Mouse (Mus musculus): ENCODE data around the gene Rad51b. TPM values are rescaled to one million over a fixed set of nuclear protein-coding genes. Genes with fewer than 3 reads are reported as not detected.

The Rad51b gene
- polyA plus RNA-seq, 1 experiment from 2014 or later: 7.1 TPM

GRCm38 (mm10) chr12:79574159-79575040 is 277.3 kb downstream of the Rad51b start:
- 78% methylated on average over 6 of the region's 6 CpGs for WGBS
- H3K9me3 ChIP-seq: peaks cover 12% of the 10 kb centered on the region; the same call in 1 of the 2 replicates
- no peaks in the 10 kb centered on the region for H3K36me3 ChIP-seq (replicated peaks)
- no peak overlapping the region for H3K4me3 ChIP-seq
- no peak for DNase-seq (ENCODE audit: extremely low spot score, low spot score)
- no peaks in the 10 kb centered on the region for H3K27me3 ChIP-seq (ENCODE audit: poor library complexity, severe bottlenecking)
- H3K4me1 ChIP-seq: peaks cover 9% of the 10 kb centered on the region
- 0 out of 2 replicates have a peak overlapping the region, but pooled peaks have one; percentile 12 for H3K27ac ChIP-seq

DNA sequence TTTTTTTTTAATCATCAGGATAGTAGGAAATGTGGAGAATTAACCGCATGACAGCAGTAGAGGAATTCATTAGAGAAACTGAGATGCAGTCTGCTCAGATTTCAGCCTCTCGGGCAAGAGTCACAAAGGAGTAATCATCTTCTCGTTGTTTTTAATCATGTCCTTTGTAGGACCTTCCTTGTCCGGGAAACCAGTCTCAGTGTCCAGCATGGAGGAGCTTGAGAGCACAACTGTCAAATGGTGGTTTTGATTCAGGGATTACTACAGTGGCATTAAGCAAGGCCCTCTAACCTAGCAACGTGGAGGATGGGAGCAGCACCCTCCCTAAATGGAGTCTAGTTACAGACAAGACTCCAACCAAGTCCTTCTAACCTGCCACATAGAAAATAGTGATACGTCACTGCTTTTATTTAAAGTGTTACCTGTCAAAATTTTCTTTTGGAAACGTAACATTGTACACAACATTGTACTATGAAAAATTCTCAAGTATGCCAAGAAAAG is 278.0 kb downstream of the Rad51b start:
- H3K36me3 ChIP-seq (replicated peaks): no peaks in the 10 kb centered on the region
- H3K9me3 ChIP-seq: peaks cover 8% of the 10 kb centered on the region; the same call in 1 of the 2 replicates
- no peak for DNase-seq (ENCODE audit: extremely low spot score, low spot score)
- no peak overlapping the region for H3K4me3 ChIP-seq
- 67% methylated on average over 7 of the region's 7 CpGs for WGBS
- no peak overlapping the region for H3K27ac ChIP-seq
- peaks cover 9% of the 10 kb centered on the region for H3K4me1 ChIP-seq
- H3K27me3 ChIP-seq (ENCODE audit: poor library complexity, severe bottlenecking): no peaks in the 10 kb centered on the region

DNA sequence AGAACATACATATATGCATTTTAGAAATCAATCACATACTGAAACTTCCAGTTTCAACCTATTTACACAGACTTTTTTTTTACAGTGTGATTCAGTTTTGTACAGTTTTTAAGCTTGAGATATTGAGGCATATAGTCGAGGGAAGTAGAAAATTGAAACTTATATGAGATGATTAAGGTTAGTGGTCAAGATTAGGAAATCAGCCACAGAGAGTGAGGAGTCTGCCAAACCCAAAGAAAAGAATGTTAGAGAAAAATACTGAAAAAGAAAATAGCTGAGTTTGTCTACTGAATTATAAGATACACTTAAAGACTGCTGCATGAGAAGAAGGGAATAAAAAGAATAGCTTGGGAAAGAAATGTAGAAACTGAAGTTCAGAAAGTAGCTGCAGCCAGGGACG is 280.4 kb downstream of the Rad51b start:
- Histone ChIP-seq H3K27ac (no peak overlapping the region), H3K36me3 (replicated peaks) (no peaks in the 10 kb centered on the region), H3K4me1 (peaks cover 9% of the 10 kb centered on the region), H3K4me3 (no peak overlapping the region), H3K27me3 (ENCODE audit: poor library complexity, severe bottlenecking) (no peaks in the 10 kb centered on the region), H3K9me3 (no peaks in the 10 kb centered on the region)
- DNase-seq (ENCODE audit: extremely low spot score, low spot score): no peak
- WGBS: 90% methylated on average over 2 of the region's 2 CpGs

DNA sequence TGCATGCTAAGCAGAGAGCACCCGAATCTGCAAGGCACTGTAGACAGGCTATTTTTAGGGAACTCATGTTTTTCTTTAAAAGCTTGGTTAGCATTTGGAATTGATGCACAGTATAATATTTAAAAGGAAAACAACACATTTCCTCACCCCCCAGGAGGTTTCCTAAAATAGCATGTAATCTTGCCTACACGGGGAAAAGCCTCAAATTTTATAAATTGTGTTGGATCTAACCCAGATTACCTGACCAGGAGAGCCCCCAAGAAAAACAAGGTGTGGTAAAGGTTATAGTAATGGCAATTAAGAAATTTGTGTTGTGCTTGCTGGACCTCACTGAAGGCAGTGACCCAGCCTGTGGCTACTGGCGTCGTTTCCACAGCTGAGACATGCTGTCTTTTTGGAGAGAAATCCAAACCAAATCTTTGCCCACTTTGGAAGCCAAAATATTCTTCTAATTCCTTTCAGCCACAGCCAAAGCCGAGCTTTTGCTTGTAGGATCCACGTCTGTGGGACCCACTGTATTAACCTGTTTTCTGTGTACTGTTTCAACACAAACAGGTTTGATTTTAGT is 282.0 kb downstream of the Rad51b start:
- whole genome bisulfite sequencing: 88% methylated on average over 6 of the region's 6 CpGs

GRCm38 (mm10) chr12:79579837-79580236 is 282.8 kb downstream of the Rad51b start:
- no peak overlapping the region for H3K27ac ChIP-seq
- WGBS: 92% methylated on average over 6 of the region's 6 CpGs
- DNase-seq (ENCODE audit: extremely low spot score, low spot score): no peak
- H3K27me3 ChIP-seq (ENCODE audit: poor library complexity, severe bottlenecking): no peaks in the 10 kb centered on the region
- peaks cover 4% of the 10 kb centered on the region for H3K4me1 ChIP-seq
- no peak overlapping the region for H3K4me3 ChIP-seq
- H3K36me3 ChIP-seq (replicated peaks): no peaks in the 10 kb centered on the region
- no peaks in the 10 kb centered on the region for H3K9me3 ChIP-seq

More for the DNA sequence above, 282.0 kb downstream of the Rad51b start:
- H3K27me3 ChIP-seq (ENCODE audit: poor library complexity, severe bottlenecking): no peaks in the 10 kb centered on the region
- H3K36me3 ChIP-seq (replicated peaks): no peaks in the 10 kb centered on the region
- peaks cover 9% of the 10 kb centered on the region for H3K4me1 ChIP-seq
- H3K27ac ChIP-seq: no peak overlapping the region
- H3K4me3 ChIP-seq: no peak overlapping the region
- H3K9me3 ChIP-seq: no peaks in the 10 kb centered on the region
- no peak for DNase-seq (ENCODE audit: extremely low spot score, low spot score)

DNA sequence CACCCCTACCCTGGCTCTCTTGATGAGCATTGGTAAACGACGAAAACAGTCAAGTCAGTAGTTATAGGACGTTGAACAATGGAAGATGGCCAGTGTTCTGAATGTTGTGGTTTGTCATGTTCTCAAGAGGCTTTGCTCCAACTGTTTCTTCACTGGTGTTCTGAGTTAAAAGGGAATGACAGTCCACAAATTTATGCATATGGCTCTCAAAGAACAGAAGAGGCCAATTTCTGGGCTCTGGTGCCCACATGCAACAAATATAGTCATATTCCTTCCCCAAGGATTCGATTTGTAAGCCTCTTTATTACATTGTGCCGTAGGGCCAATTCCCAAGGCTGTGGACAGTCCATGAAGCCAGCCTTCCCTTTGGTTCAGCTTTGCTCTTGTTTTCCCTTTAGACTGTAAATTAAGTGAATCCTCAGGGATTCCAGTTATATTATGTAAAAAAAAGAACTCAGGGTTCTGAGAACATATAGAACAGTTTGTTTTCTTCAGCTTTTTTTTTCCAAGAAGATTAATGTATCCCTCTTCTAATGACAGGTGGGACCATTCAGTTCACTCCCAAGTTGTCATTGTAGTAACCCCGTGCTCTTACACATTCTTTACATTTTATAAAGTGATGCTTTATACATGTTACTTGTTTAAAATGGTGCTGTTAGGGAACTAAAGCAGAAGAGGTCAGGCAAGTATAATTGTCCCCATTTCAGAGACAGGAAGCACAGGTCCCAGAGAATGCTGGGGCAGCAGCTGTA is 287.6 kb downstream of the Rad51b start:
- DNase-seq (ENCODE audit: extremely low spot score, low spot score): no peak
- no peaks in the 10 kb centered on the region for H3K4me1 ChIP-seq
- 91% methylated on average over 6 of the region's 6 CpGs for WGBS
- no peak overlapping the region for H3K27ac ChIP-seq
- no peaks in the 10 kb centered on the region for H3K36me3 ChIP-seq (replicated peaks)
- H3K27me3 ChIP-seq (ENCODE audit: poor library complexity, severe bottlenecking): no peaks in the 10 kb centered on the region
- H3K4me3 ChIP-seq: no peak overlapping the region
- H3K9me3 ChIP-seq: no peaks in the 10 kb centered on the region

DNA sequence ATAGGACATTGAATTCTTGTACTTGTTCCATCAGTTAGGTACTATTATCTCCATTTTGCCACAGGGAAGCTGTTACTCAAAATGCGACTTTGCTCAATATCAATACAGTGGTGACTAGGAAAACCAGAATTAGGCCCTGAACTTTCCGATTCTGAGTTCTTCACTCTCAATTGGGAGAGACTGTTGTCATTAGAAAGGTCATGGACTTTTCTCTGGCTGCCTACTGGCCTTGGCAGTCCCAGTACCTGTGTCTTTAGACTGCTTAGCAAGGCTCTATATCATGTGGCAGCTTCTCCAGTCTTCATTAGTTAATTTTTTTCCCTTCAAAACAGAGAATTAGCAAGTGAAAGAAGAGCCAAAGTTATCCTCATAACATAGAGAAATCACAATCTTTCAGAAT is 288.3 kb downstream of the Rad51b start:
- Histone ChIP-seq H3K9me3 (no peaks in the 10 kb centered on the region), H3K27ac (no peak overlapping the region), H3K27me3 (ENCODE audit: poor library complexity, severe bottlenecking) (no peaks in the 10 kb centered on the region), H3K36me3 (replicated peaks) (no peaks in the 10 kb centered on the region), H3K4me1 (no peaks in the 10 kb centered on the region), H3K4me3 (no peak overlapping the region)
- 96% methylated on average over 2 of the region's 2 CpGs for WGBS
- no peak for DNase-seq (ENCODE audit: extremely low spot score, low spot score)

DNA sequence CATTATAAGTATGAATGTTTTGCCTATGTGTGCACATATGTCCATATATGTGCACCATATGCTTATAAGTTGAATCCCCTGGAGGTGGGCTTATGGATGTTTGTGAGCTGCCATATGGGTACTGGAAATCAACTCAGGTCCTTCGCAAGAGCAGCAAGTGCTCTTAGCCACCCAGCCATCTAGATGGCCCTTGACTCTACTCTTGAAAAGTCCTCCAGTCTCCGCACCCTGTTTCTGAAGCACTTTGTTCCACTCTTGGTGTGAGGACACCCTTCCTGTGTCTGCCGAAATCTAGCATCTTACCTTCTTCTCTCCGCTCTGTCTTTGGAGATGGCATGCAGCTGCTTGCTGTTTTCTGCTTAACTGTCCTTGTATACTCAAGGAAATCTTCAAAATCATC is 291.7 kb downstream of the Rad51b start:
- WGBS: over 99% methylated on average over 4 of the region's 4 CpGs
- H3K4me3 ChIP-seq: no peak overlapping the region
- peaks cover 12% of the 10 kb centered on the region for H3K4me1 ChIP-seq
- H3K9me3 ChIP-seq: no peaks in the 10 kb centered on the region
- H3K27ac ChIP-seq: no peak overlapping the region
- no peaks in the 10 kb centered on the region for H3K36me3 ChIP-seq (replicated peaks)
- H3K27me3 ChIP-seq (ENCODE audit: poor library complexity, severe bottlenecking): no peaks in the 10 kb centered on the region
- no peak for DNase-seq (ENCODE audit: extremely low spot score, low spot score)

- Histone ChIP-seq H3K4me3 (no peak overlapping the region), H3K27ac (0 out of 2 replicates have a peak overlapping the region, but pooled peaks have one; percentile 36), H3K27me3 (ENCODE audit: poor library complexity, severe bottlenecking) (no peaks in the 10 kb centered on the region), H3K36me3 (replicated peaks) (no peaks in the 10 kb centered on the region), H3K4me1 (peaks cover 12% of the 10 kb centered on the region), H3K9me3 (no peaks in the 10 kb centered on the region)
- WGBS: 36% methylated on average over 4 of the region's 4 CpGs
- DNase-seq (ENCODE audit: extremely low spot score, low spot score): no peak
Observed at GRCm38 (mm10) chr12:79592206-79592605, 295.1 kb downstream of the Rad51b start.

GRCm38 (mm10) chr12:79596842-79597241 is 299.8 kb downstream of the Rad51b start:
- no peak for DNase-seq (ENCODE audit: extremely low spot score, low spot score)
- 0 out of 2 replicates have a peak, but pooled peaks cover under 1% of the 10 kb centered on the region for H3K27me3 ChIP-seq (ENCODE audit: poor library complexity, severe bottlenecking)
- no peak overlapping the region for H3K4me3 ChIP-seq
- H3K9me3 ChIP-seq: no peaks in the 10 kb centered on the region
- no peak overlapping the region for H3K27ac ChIP-seq
- peaks cover 51% of the 10 kb centered on the region for H3K4me1 ChIP-seq
- no peaks in the 10 kb centered on the region for H3K36me3 ChIP-seq (replicated peaks)

DNA sequence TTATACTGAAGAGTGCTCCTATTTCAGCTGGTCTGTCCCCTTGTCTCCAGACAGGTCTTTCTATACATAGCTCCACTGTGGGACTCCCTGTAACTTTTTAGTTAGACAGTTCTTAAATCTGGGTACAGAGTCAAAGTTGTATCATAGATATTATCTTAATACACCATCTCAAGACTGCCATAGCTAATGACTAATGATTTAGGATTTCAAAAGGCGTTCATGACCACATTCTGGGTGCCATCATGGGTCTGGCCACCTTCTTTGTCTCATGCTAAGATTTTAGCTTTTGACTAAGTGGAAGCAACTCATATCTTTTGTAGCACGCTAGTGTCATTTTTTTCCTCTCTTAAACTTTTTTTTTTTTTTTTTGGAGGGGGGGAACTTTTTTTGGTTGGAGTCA is 300.3 kb downstream of the Rad51b start:
- Histone ChIP-seq H3K36me3 (replicated peaks) (no peaks in the 10 kb centered on the region), H3K27ac (no peak overlapping the region), H3K9me3 (no peaks in the 10 kb centered on the region), H3K4me3 (no peak overlapping the region), H3K4me1 (peaks cover 51% of the 10 kb centered on the region), H3K27me3 (ENCODE audit: poor library complexity, severe bottlenecking) (0 out of 2 replicates have a peak, but pooled peaks cover 6% of the 10 kb centered on the region)
- DNase-seq (ENCODE audit: extremely low spot score, low spot score): no peak
- WGBS: 90% methylated on average over 2 of the region's 2 CpGs

DNA sequence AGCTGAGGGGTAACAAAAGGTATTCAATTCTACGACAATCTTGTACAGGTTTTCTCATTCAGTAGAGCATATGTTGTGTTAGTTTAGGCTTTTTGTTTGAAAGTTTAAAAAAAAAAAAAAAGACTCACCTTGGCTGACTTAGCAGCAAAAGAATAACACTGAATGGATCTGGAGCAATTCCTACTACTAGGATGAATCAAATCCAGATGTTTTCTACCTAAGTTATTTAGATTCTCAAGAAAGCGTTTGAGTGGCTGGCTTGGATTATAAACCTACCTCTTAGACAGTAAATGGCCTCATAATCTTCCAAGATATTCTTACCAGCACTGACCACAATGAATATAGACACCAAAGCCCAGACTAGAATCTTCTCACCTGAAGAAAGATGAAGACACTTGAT is 300.7 kb downstream of the Rad51b start:
- WGBS: 72% methylated on average over 2 of the region's 2 CpGs
- no peak for DNase-seq (ENCODE audit: extremely low spot score, low spot score)
- H3K9me3 ChIP-seq: no peaks in the 10 kb centered on the region
- peak overlapping the region; percentile 42; the same call in 1 of the 2 replicates for H3K27ac ChIP-seq
- H3K27me3 ChIP-seq (ENCODE audit: poor library complexity, severe bottlenecking): 0 out of 2 replicates have a peak, but pooled peaks cover 6% of the 10 kb centered on the region
- H3K4me1 ChIP-seq: peaks cover 51% of the 10 kb centered on the region
- no peaks in the 10 kb centered on the region for H3K36me3 ChIP-seq (replicated peaks)
- no peak overlapping the region for H3K4me3 ChIP-seq

Measured in forebrain, embryonic 10.5 days (tissue).